Mouse (Mus musculus): Measurements from ENCODE around the gene Sipa1l1.

Sipa1l1 gene

DNA sequence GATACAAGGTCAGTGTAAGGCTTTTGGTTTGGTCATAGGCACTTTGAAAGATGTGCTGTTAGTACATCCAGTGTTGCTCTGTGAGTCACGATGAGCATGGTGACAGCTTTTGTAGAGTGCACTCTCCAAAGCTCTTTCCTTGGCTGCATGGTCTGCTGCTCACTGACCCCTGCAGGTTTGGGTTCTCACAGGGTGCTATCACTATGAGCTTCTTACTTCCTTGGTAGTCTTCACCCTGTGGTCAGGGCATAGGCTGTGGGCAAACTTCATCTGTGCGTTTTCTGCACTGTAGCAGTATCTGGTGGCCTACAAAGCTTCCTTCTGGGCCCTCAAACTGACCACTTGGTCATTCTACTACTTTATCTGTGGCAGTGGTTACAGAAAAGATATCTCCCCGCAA lies 144.0 kb downstream of the Sipa1l1 start:
- TF ChIP-seq GATA4 (IDR thresholded peaks at IDR 0.05; ENCODE audit: insufficient replicate concordance, low read length): no peak

DNA sequence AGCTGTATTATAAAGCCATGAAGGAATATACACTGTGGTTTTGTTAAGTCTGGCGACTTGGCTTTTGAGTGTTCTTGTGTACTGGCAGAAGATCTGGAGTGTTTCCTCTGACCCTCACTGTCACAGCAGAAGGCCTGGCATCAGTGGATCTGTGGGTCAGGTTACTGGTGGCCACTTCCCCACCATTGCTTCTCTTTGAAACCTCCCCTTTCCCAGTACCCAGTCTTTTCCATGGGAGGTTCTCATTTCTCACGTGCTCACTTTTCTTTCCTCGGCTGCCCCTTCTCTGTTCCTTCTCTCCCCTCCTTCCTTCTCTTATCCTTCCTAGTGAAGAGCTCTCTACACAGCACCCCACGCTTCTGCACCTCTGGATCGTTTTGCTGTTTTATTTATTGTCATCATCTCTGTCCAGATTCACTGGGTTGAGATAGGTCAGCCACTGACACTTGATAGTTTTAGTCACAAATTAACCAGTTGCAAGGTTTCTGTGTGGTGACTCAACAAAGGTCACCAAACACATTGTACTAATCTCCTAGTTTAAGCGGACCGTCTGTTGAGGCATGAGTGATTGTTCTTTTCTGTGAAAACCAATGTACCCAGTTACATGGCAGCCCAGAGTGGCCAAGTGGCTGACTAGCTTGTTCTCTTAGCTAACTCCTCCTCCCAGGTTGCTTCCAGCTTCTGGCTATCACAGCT lies 150.5 kb downstream of the Sipa1l1 start:
- TF ChIP-seq GATA4 (IDR thresholded peaks at IDR 0.05; ENCODE audit: insufficient replicate concordance, low read length): no peak

DNA sequence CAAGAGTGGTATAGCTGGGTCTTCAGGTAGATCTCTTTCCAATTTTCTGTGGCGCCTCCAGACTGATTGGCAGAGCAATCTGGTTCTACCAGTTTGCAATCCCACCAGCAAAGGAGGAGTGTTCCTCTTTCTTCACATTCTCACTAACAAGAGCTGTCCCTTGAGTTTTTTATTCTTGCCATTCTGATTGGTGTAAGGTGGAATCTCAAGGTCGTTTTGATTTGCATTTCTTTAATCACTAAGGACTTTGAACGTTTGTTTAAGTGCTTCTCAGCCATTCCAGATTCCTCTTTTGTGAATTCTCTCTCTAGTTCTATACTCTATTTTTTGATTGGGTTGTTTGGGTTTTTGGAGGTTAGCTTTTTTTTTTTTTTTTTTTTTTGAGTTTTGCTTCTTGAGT lies 151.1 kb downstream of the Sipa1l1 start:
- TF ChIP-seq GATA4 (IDR thresholded peaks at IDR 0.05; ENCODE audit: insufficient replicate concordance, low read length): no peak

DNA sequence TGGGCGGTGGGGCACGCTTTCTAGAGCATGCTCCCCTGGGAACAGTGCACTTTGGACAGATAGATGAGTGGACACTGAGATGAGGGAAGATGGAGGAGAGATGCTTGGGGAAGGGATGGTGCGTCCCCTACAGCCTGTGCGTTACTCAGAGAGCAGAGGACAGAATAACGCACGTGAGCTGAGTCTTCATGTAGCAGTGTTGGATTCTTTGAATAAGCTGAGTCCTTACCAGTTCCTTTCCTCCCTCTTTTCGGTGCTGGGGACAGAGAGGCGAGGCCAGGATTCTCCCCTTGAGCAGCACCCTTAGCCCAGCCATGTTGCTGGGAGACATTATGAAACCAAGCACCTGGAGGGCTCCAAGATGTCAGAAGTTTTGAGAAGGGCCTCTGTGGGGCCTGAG lies 152.3 kb downstream of the Sipa1l1 start:
- no peak for TF ChIP-seq GATA4 (IDR thresholded peaks at IDR 0.05; ENCODE audit: insufficient replicate concordance, low read length)

DNA sequence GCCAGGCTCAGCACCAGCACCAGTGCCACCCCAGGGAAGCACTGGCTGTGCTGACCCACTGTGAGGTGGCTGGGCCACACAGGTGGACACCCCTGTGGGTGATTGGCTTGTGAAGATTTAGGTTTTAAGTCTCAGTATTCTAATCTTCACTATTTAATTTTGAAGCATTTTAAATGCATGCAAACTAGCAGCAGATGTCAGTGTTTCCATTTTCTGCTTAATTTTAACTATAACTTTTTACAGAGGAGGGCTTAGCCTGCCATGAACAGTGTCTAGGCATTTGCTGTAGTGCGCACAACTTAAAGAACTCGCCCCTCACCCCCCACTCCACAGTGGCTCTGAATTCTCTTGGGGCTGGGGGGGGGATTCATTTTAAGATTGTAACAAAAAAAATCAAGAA lies 152.7 kb downstream of the Sipa1l1 start:
- TF ChIP-seq GATA4 (IDR thresholded peaks at IDR 0.05; ENCODE audit: insufficient replicate concordance, low read length): no peak

DNA sequence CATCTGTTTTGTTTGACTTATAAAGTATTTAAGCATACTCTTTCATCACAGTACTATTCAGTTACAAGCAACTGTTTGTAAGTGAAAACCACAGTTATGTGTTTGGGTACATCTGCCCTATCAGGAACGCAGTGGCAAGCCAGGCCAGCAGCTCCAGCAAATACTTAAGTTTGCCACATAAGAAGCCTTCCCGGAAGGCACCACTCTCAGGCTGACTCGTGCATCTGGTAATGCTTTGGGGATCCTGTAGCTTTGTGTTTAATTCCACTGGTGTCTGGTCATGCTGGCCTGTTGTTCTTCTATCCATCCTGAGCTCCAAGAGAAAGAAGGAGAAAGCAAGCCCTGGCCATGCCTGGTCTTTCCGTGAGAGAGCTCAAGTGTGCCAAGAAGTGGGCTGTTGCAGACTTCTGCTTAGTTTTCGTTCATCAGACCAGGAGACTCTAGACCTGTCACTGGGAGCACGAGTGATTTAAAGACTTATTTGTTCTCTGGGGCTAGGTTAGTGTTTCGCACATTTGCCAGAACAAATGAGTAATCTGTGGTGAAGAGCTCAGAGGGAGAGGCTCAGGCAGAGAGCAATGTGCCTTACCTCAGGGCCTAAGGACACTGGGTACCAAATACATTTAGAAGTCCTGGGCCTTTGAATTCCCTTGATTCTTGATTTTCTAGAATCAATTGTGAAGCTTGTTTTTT lies 153.8 kb downstream of the Sipa1l1 start:
- no peak for TF ChIP-seq GATA4 (IDR thresholded peaks at IDR 0.05; ENCODE audit: insufficient replicate concordance, low read length)

DNA sequence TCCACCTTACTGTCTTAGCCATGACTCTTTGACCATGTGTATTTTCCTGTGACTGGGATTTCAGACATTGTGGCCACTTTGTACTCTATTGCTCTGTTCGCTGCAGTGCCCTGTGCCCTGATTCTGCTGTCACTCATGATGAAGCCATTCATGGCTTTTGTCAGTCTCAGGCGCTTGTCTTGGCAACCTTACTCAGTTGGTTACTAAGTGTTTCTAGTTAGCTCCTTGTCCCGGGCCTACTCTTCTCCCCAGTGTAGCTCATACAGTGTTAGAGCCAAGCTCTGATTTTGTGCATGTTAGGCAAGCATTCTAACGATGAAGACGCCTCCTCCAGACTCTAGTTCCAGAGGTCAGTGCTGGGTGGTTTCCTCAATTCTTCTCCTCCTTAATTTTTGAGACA lies 155.5 kb downstream of the Sipa1l1 start:
- no peak for TF ChIP-seq GATA4 (IDR thresholded peaks at IDR 0.05; ENCODE audit: insufficient replicate concordance, low read length)

DNA sequence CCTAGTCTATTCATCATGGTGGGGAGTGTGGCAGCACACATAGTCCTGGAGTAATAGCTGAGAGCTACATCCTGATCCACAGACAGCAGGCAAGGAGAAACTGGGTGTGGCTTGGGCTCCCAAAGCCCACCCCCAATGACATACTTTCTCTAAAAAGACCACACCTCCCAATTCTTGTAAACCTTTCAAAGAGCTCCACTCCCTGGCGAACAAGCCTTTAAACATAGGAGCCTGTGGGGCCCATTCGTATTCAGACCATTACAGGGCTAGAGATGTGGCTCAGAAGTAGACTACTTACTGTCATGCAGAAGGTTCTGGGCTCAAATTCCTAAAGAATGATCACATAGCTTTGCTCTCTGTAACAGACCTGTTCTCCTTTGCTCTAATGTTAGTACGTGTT lies 156.4 kb downstream of the Sipa1l1 start:
- TF ChIP-seq GATA4 (IDR thresholded peaks at IDR 0.05; ENCODE audit: insufficient replicate concordance, low read length): no peak

DNA sequence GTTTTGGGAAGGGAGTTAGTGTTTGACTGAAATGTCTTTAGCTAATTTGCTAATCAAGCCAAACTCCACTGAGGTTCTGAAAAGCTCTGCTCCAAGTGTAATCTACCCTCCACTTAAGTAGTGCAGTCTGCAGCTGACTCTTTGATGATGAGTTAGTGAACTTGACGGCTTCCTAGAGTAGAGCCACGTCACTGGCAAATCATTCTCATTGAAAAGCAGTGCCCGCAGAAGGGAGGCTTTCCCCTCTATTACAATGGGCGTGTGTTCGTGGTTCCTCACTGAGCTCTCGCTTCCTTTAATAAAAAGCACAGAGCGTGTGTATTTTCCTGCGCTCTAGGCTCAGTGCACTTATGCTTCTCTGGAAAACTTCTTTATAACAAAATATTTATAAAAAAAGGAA lies 157.3 kb downstream of the Sipa1l1 start:
- no peak for TF ChIP-seq GATA4 (IDR thresholded peaks at IDR 0.05; ENCODE audit: insufficient replicate concordance, low read length)

DNA sequence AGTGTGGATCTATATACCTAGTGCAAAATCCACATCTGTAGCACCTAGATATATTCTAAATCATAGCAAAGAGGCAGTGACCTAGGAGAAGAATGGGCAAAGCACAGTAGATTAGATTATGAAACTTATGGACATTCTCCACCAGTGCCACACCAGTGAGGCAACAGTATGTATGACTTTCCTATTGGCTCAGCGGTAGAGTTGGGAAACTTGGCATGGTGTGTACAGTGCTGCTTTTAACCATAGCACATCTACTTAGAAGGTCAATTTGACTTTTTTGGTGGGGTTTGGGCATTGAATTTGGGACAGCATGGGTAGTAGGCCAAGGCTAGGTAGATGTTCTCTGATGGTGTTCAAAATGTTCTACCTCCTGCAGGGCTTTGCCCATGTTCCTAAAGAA lies 159.0 kb downstream of the Sipa1l1 start:
- TF ChIP-seq GATA4 (IDR thresholded peaks at IDR 0.05; ENCODE audit: insufficient replicate concordance, low read length): no peak

DNA sequence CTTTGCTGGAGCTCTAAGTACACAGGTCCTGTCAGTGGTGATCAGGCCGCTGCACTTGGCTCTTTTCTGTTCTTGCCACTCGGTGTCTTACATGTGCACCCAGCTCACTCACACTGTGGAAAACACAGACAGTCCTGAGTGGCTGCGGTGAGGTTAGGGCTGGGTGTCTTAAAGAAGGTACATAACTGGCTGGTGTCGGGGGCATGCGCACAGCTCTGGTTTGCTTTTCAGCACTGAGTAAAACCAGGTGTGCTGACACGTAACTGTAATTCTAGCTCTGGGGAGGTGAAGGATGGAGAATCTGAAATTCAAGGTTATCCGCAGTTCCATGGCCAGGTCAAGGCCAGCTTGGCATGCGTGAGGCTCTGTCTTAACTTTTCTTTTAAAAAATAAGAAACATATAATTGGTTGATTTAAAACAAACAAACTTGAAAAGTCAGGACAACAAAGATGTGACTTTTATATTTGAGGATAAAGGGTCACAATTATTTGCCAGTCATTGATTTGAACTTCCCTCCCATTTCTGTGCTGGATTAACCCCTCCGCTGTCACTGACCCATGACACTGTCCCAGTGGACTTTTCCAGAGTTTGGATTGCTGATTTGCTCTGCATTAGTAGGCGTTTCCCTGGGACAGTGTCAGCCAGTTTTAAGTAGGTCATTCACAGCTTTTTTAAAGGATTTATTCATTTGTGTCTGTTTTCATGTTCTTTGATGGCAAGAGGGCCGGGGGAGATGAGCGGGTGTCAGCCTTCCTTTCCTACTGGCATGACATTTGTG lies 163.9 kb downstream of the Sipa1l1 start:
- no peak for TF ChIP-seq GATA4 (IDR thresholded peaks at IDR 0.05; ENCODE audit: insufficient replicate concordance, low read length)

DNA sequence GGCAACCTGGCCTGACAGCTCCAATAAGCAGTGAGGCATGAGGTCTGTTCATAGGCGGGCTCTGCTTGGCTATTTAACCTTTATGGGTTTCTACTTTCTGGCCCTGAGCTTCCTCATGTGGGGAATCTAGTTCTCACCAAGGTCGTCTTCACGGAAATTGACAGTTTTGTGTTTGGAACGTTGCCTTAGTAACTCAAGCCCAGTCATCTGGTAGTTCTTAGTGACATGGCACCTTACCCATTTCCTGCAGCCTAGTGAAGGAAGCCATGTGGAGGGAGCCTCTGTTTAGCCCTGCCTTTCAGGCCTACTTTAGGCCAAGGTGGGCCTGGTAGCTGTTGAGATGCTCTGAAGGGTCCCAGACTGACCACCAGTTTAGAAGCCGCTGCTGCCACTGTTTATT lies 164.9 kb downstream of the Sipa1l1 start:
- TF ChIP-seq GATA4 (IDR thresholded peaks at IDR 0.05; ENCODE audit: insufficient replicate concordance, low read length): no peak

DNA sequence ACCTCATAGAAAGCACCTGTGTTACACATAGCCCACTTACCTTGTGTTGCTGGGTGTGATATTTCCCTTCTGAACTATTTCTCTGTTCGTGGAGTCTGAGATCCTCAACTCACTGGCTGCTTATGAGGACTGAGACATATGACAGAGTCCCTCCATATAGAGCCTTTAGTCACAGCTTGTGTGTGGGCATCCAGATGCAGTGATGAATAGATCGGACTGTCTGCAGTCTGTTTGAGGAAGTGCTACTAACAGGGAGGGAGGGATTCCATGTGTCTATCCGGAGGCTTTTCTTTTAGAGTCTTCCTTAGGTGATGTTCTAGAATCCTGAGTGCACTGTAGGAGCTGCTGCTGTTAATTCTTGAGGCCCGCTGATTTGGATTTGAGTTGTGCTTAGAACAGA lies 165.4 kb downstream of the Sipa1l1 start:
- TF ChIP-seq GATA4 (IDR thresholded peaks at IDR 0.05; ENCODE audit: insufficient replicate concordance, low read length): no peak

DNA sequence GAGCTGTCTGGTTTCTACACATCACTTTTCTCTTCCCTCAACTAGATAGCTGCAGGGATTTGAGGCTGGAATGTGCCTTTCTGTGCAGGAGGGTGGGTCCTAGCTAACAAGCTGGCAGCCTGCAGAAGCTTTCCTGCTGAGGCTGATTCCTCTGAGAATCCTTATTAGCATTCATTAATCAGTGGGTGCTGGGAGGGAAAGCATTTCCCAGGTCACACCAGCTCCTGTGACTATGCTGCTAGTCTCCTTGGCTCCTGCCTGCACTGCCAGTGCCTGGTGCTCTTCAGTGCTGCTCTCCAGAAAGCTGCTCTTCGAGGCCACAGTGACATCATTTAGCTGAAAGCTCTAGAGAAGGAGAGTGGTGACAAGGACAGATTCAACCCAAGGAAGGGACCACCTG lies 166.0 kb downstream of the Sipa1l1 start:
- TF ChIP-seq GATA4 (IDR thresholded peaks at IDR 0.05; ENCODE audit: insufficient replicate concordance, low read length): no peak

DNA sequence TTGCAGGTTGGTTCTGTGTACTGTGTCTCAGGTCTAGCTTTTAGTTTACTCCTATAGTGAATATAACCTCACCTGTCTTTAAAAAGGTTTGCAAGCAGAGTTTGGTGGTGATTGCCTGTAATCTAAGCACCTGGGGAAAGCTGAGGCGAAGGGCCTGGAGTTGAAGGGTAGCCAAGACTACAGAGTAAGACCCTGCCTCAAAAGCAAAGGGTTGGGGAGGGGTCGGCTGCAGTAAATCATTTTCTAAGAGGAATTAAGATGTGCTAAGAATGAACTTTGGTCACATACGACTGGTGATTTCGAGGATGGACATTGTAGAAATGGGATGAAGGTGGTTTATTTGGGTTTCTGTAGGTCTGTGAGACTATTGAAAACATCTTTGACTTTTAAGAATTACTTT lies 169.4 kb downstream of the Sipa1l1 start:
- no peak for TF ChIP-seq GATA4 (IDR thresholded peaks at IDR 0.05; ENCODE audit: insufficient replicate concordance, low read length)

DNA sequence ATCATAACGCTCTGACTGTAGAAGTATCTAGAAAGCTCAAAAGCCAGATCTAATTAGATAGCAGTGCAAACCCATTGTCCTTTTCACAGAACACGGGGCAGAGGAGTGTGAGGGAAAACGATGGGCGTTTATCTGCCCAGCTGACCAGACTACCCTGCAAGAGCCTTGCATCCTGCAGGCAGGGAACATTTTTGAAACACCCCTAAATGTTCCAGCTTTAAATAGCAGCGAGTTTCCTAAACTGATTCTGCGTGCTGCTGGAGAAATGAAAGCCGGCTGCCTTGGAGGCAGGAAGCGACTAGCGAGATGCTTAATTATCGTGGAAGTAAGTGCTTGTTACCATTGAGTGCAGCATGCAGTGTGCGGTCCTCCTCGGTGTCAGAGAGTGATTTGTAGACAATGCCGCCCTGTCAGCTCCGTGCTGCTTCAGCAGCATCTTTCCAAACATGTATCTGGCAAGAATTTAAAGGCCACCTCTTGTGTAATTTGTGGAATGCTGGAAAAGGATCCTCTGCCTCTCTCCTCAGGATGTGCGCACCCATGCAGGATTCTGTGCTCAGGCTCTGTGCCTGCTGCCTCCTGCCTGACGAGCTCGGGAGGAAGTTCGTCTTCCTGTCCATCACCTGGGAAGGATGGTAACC lies 170.2 kb downstream of the Sipa1l1 start:
- TF ChIP-seq GATA4 (IDR thresholded peaks at IDR 0.05; ENCODE audit: insufficient replicate concordance, low read length): no peak

Data from liver, adult (tissue).